Mouse (Mus musculus) lung, postnatal 25 days (tissue): ENCODE results near the gene Mbtd1.

Source experiments
- DNase-seq: peaks from one replicate; pipeline ENCODE4 v3.0.0; 2022; ENCODE audit warnings: low spot score

The Mbtd1 gene

GRCm38 (mm10) chr11:93948887-93949567 lies 63.4 kb downstream of the Mbtd1 start:
- DNase-seq = no peak

DNA sequence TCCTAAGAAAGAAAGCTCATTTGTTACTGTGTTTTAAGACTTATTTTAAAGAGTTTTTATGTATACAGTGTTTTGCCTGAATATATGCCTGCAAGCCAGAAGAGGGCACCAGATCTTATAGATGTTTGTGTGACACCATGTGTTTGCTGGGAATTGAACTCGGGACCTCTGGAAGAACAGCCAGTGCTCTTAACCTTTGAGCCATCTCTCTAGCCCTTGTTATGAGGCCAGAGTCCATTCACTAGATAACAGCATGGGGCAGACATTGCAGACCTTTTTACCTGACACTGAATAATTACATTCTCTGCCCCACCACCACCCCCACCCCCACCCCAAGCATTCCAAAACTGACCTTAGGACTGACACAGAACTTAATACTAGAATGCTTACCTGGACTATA lies 64.4 kb downstream of the Mbtd1 start:
- no peak for DNase-seq

GRCm38 (mm10) chr11:93952376-93952775 lies 66.7 kb downstream of the Mbtd1 start:
- no peak for DNase-seq

DNA sequence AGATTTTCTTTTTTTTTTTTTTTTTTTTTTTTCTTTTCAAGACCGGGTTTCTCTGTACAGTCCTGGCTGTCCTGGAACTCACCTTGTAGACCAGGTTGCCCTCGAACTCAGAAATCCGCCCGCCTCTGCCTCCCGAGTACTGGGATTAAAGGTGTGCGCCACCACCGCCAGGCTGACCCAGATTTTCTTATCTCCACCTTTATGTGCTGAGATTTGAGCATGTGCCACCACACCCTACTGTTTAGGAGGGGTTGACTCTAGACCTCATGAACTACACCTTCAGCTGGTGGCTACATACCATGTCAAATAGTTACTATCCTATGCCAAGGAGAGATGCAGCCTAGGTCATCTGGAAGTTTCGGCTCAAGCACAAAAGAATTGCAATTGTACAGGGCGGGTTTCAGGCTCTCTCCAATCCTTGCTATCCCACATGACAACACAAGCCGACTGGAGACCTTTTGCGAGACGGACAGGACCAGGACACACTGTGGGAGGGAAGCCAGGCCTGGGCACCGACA lies 69.1 kb downstream of the Mbtd1 start:
- no peak for DNase-seq

DNA sequence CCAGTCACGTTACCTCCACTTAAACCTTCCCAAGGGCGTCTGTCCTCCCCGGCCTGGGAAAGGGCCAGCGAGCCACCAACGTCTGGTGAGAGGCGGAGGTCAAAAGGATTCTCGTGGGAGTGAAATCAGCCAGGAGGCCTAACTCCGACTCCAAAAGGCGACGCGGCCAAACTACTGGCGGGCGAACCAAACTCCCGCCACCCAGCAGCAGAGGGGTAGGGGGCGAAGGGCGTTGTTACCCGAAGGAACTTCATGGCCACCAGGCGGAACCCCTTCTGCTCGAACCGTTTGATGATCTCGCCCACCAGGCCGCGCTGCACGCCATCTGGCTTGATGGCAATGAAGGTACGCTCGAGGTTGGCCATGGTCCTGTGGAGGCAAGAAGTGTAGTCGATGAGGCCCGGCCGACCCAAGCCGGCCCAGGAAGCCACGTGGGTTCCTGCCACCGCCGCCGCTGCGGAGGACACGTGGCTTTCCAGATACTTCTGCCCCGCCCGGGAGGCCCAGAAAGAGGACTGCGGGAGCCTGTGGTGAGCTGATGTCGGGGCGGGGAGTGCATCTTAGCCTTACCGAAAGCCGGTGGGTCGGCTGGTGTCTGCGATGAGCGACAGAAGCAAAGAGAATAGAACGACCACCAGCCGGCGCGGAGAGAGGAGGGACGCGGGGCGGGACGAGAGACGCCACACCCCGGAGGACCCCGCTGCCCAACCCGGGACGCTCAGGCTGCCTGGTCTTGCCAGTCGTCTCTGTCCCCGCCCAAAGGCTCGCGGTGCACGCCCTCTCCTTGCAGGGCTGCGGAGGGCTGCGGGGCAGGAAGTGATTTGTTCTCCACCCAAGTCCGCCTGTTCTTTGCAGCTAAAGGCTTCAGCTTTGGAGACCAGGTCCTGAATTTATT lies 69.9 kb downstream of the Mbtd1 start:
- DNase-seq = peak; percentile 96

DNA sequence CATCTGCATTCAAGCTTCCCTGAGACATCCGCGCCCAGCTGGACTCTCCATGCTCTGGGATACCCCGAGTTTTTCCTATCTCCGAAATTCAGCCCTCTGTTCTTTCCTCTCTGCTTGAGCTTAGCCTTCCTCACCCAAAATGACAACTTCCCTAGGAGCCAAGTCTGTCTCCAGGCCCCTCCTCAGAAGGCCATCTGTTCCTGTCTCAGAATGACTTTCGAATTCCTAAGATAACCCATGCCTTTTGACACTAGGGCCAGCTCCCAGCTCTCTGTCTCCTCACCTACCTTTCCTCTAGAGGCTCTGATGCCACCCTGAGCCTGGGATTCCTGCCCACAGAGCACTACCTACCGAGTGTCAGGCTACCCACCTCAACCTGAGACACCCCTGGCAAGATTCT lies 70.5 kb downstream of the Mbtd1 start, which contains the start of gene Nme2:
Gene Nme2 (minus strand): TSS at position 101 of the 400 bp plus-strand sequence.
- no peak for DNase-seq

DNA sequence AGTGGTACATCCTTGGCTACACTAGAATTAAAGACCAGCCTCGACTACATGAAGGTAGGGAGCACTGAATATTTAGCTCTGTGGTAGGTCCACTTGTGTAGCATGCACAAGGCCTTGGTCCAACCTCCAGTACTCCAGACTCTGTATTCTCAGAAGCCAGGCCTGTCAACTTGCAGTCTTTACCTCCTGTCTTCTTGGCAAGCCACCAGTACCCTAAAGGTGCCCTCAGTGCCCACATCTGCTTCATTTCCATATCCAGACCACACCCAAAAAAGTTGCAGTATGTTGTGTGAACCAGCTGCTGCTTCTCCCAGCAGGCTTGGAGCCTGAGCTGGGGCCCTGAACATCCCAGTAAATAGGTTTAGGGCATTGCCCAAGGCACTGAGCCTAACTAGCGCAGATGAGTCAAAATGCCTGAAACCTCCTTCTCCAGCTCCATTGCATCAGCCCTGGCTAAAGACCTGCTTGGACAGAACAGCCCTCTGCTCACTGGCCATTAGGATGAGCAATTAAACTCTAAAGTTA lies 71.4 kb downstream of the Mbtd1 start:
- no peak for DNase-seq

DNA sequence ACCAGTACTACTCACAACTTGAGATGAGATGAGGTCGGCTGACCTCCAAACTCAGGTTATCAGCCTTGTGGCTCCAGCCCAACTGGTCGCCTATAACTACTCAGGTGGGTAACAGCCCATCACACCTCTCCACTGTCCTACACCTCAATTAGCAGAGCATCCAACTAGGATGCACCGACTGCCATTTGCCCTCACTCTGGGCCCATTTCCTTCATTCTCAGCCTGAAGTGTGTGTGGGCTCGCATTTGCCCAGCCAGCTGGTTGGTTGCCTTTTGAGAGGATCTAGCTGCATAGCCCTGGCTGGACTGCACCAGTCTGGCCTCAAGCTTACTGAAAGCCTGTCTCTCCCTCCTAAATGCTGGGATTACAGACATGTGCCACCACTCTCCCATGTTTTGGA lies 72.1 kb downstream of the Mbtd1 start:
- no peak for DNase-seq

DNA sequence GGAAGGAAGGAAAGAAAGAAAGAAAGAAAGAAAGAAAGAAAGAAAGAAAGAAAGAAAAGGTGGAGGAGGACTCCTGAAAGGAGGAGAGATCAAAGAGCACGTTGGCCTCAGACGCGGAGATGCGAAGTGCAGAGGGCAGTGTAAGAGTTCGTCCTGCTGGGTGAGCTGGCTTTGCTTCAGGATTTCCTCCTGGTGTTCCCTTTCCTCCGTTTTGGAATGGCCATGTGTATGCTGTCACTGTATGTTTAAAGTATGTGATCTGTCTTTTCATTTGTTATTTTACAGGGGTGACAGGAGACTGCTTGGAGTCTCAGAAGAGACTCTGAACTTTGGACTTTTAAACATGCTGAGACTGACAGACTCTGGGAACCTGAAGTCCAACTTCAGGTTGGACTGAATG lies 75.8 kb downstream of the Mbtd1 start:
- DNase-seq = no peak

DNA sequence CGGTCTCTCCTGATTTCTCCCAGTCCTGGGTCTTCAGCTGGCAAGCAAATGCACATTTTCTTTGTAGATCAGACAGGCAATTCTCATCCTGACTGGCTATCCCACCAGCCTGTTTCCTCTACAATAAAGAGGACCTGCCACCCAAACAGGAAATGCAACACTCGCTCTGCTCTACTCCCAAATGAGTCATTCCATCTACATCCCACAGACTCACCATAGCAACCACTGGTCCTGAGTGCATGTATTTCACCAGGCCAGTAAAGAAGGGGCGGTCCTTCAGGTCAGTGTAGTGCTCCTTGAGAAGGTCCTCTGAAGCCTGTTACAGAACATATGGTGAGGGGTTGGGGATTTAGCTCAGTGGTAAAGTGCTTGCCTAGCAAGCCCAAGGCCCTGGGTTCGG lies 77.4 kb downstream of the Mbtd1 start:
- peak; percentile 44 for DNase-seq

- no peak for DNase-seq
These were observed 79.7 kb downstream of the Mbtd1 start for GRCm38 (mm10) chr11:93965391-93965790.

- DNase-seq = no peak
These were observed 81.7 kb downstream of the Mbtd1 start for GRCm38 (mm10) chr11:93967381-93967780.

DNA sequence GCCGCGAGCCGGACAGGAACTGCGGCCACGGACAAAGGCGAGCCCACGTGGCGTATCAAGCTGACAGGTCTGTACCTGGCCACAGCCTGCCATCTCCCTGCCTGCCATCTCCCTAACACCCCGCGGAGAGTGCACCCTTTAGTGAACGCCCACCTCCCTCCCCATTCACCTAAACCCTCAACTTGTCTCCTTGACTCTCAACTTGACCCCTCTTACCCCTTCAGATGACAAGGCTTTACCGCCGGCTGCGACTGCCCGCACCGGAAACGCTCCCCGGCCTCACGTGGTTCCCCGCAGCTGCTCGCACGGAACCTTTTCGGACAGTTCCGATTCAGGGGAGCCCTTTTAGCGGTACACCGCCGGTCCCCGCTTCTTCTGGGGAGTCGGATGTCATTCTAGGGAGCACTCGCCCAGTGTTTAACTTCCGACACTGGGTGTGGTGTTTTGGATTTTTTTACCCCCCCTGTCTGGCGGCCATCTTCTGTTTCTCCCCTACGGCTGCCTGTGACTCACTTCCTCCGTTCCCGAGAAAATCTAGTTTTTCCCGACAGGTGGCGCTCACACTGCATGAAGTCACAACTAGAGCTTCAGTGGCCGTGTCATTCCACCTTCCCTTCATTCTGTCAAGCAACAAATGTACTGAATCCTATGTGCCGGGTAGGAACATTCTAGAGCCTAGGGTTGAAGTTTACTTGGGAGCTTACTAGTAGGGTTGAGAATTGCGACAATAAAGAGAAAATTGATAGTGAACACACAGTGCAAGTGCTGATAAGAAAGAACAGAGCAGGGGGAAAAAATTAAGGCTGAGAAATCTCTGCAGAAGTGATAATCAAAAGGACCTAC lies 82.6 kb downstream of the Mbtd1 start, which contains the start of the genes Gm20390 and Nme1:
Gene Gm20390 (minus strand): TSS at position 289 of the 843 bp plus-strand sequence.
Gene Nme1 (minus strand): TSS at position 517 of the 843 bp plus-strand sequence.
- peak; percentile 98 for DNase-seq

DNA sequence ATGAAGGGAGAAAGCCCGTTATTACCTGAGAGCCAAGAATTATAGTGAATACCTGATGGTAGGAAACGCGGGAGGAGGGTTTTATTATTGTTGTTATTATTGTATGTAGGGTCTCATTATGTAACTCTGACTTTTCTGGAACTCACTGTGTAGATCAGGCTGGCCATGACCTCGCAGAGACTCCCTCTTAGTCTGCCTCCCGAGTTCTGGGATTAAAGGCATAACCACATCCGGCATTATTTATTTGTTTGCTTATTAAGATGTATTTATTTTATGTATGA lies 83.1 kb downstream of the Mbtd1 start:
- no peak for DNase-seq

DNA sequence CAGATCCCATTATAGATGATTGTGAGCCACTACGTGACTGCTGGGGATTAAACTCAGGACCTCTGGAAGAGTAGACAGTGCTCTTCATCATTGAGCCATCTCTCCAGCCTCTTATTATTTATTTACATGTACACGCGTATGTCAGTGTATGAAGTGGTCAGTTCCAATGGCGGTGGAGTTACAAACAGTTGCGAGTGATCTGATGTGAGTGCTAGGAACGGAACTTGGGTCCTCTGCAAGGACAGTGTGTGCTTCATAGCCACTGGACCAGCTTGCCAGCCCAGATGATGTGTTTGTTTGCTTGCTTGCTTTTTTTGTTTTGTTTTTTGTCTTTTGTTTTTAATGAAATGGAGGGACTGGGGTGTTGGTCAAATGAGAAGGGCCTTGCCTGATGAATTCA lies 83.5 kb downstream of the Mbtd1 start:
- DNase-seq = no peak

DNA sequence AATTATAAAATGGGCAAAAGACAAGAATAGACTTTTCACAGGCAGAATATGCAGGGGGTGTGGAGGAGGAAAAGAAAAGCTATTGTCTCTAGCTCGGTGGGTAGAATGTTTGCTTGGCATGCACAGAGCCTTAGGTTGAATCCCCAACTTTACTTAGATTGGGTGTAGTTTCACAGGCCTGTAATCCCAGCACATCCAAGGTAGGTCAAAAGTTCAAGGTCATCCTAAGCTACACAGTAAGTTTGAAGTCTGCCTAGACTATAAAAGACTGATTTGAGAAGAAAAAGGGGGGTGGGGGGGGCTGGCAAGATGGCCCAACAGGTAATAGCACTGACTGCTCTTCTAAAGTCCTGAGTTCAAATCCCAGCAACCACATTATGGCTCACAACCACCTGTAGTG lies 84.1 kb downstream of the Mbtd1 start:
- no peak for DNase-seq

DNA sequence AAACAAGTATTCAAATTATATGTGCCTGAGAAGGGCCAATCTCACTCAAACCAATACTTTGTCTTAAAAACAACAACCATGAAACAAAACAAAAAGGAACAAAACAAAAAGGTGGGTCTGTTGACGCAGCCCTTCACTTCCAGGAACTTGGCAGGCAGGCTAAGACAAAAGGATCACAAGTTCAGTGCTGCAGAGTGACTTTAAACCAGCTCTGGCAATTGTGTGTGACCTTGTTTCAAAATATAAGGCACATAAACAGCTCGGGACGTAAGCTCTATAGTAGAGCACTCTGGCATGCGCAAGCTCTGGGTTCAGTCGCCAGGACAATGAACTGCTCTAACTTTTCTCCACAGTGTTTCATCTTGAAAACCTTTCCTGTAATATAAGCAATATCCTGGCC lies 87.3 kb downstream of the Mbtd1 start:
- DNase-seq = no peak

- DNase-seq = no peak
These were observed 93.9 kb downstream of the Mbtd1 start for GRCm38 (mm10) chr11:93979502-93980049.

- DNase-seq = peak; percentile 14
These were observed 99.0 kb downstream of the Mbtd1 start for GRCm38 (mm10) chr11:93984619-93985018.

GRCm38 (mm10) chr11:93985265-93985664 lies 99.6 kb downstream of the Mbtd1 start:
- no peak for DNase-seq

GRCm38 (mm10) chr11:93986298-93986697 lies 100.6 kb downstream of the Mbtd1 start:
- no peak for DNase-seq

DNA sequence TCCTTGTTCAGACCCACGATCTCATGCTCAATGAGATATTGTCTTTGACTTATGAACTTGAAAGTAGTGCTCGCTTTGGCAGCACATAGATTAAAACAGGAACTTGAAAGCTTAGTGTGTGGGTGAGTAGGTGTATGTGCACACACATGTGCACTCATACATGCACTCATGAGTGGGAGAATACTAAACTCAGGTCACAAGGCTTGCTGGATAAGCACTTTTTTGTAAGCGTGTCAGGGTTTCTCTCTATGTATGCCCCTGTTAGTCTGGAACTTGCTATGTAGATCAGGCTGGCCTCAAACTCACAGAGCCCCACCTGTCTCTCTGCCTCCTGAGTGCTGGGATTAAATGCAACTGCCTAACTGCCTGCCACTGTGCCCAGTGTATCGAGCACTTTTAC lies 101.4 kb downstream of the Mbtd1 start:
- DNase-seq = no peak
